Mouse (Mus musculus) cerebellum, adult (tissue): ENCODE data around the gene Msrb3.
A peak's percentile ranks its signal among the peaks of the same experiment; 100 is the strongest.

ENCODE experiments used
- ATAC-seq: cut with Nextera tagmentation; 2 replicates; pipeline ENCODE4 v1.9.2; 2017; ENCODE audit warnings: mild to moderate bottlenecking, moderate library complexity, mixed read lengths; ENCODE audit not compliant: insufficient number of reproducible peaks, low FRiP score, low TSS enrichment

The Msrb3 gene

DNA sequence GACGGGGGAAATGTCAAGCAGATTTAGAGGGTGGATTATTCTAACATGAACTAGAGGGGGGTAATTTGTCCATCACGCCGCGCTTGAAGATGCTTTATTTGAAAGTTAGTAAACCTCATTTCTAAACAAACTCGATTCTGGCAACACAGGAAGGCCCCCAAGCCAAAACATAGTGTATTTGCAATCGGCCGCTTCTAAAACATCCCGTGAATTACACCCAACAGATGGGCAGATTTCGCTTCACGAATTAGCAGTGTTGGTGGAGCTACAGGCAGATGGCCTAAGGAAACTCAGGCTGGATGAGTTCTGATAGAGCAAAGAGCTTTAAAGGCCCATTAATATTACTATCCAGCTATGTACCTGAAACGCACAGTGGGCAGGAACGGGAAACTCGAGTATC lies 1.2 kb upstream of the Msrb3 start:
- ATAC-seq = no peak

DNA sequence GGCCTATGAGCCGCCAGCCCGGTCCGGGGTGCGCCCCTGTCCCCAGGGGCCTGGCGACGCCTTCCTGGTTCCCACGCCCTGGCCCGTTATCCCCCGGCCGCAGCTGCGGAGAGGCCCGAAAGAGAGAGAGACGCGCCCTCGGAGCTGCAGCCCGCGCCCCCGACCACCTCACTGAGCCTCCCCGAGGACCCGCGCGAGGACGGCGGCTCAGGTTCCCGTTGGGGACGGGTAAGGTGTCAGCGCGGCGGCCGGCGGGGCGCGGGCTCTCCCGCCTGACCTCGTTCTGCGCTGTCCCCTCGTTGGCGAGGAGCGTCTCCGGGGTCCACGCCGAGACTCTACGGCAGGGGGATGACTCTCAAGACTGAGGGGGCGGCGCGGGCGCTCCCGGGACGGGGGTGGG lies 544 bp downstream of the Msrb3 start:
- no peak for ATAC-seq

DNA sequence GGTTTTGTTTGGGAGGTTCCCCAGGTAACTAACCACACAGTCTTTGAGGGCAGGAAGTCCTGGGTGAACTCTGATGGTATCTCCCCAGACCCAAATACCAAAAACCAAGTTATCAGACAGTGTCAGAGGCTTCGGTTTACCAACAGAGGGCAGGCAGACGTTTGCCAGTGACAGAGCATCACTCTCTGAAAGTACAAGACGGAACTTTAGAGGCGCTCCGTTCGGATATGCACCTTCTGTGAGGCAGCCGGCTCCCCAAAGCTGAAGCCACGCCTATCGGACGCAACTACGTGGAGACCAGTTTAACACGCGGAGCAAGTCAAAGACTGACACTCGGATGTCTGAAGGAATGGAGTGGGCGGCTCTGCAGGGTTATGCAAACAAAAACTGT lies 3.0 kb downstream of the Msrb3 start:
- ATAC-seq = no peak

DNA sequence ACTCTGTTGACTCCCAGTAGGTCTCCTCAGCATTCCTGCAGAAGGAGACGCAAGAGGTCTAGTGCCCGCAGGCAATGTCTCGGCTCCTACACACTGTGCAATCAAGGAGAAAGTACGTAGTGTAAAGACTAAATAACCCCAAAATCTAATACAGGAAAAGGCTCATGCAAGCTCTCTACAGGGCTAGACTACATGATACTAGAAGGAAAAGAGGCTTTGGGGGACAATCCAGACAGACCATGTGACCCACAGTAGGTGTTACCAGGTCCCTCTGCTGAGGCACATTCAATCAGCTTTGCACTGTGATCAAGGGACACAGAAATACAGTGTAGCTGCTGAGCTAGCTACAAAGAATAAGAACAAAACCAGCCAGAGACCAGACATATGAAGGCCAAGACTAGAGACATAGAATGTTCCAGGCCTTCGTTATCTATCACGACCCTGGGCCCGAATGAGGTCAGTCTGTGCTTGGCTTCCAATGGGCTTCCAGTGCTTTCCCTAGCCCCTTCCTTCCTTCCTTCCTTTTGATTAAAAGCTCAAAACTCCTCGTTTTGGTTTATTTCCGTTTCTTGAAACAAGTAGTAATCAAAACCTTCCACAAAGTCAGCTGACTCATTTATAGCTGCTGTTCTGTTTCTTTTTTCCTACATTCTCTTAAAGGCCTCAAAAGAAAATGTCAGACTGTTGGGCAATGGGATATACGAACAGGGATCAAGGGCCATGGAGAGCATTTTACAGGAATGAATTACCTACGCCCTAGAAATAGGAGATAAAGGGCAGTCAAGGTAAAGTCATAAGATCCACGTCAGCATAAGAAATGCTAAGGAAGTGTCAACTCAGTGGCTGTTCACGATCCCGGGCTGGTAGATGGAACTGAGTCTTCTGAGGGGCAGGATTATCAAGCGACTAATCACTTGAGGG lies 3.7 kb downstream of the Msrb3 start:
- no peak for ATAC-seq

DNA sequence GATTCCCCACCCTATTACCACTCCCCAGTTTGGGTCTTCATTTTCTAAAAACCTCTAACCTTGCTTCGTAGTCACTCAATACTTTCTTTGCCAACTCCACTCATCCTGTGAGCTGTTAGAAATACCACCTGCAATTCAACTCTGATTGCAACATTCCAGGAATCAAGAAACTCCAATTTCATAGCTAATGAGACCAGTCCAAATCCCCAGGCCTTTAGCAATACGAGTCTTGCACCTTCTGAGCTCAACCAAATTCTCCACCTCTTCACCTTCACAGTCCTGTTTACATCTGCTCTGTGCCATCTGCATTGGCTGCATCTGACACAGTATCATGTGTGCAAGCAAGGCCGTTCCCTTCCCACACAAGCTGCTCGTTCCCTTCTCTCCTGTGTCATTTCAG lies 5.0 kb downstream of the Msrb3 start:
- no peak for ATAC-seq

DNA sequence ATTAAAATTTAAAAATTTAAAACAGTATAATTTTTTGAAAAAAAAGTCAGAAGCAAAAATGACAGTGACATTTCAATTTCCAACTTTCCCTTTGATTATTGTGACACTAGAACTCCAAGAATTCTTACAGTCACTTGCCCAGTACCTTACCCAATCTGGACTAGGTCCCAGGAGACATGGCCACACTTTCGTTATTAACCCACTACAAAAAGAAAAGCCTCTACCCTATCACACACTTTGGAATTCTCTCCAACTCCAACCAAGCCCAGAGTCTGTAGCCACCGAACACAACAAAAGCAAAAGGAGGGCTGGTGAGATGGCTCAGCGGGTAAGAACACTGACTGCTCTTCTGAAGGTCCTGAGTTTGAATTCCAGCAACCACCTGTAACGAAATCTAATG lies 7.8 kb downstream of the Msrb3 start:
- ATAC-seq = no peak

DNA sequence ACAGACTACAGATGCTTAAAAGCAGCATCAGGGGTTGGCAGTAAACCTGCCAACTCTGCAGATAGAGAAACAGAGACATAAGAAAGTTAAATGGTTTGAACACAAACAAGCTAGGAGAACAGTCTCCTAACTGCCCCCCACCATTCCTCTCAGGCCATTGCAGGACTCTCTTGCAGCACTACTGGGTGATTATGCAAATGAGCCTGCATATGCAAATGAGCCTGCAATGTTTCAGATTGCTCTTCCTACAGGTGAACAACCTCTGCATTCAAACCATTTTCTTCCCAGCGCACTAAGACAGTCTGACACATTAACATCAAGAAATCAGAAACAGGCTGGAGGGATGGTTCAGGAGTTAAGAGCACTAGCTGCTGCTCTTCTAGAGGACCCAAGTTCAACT lies 8.3 kb downstream of the Msrb3 start:
- no peak for ATAC-seq

DNA sequence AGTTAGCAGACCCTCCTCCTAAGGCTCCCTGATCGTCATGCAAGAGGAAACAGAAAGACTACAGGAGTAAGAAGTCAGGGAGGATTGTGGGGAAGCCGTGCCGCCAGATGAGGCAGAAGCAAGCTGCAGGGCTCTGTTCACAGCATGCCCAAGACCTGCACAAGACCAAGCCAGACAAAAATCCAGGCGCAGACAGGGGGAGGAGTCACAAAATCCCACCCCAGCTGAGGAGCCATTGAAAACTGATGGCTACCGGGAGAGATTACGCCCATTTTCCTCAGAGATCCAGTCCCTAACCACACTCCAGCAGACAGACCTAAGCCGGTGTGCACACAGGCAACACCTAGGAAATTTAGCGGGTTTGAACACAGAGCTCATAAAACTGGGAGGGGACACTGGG lies 10.4 kb downstream of the Msrb3 start:
- no peak for ATAC-seq

DNA sequence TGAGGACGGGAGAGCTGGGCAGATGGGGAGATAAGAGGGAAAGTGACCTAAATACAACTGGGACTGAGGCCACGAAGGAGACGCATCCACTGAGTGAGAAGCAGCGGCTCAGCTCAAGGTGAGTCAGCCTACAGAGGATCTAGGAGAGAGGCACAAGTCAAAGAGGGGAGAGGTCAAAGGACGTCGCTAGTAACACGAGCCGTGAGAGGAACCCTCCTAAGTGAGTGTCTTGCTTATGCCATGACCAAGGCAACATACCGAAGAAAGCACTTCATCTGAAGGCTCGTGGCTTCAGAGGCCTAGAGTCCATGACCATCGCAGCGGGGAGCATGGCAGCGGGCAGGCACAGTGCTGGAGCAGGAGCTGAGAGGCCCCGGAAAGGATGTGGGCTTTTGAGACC lies 14.7 kb downstream of the Msrb3 start:
- no peak for ATAC-seq

DNA sequence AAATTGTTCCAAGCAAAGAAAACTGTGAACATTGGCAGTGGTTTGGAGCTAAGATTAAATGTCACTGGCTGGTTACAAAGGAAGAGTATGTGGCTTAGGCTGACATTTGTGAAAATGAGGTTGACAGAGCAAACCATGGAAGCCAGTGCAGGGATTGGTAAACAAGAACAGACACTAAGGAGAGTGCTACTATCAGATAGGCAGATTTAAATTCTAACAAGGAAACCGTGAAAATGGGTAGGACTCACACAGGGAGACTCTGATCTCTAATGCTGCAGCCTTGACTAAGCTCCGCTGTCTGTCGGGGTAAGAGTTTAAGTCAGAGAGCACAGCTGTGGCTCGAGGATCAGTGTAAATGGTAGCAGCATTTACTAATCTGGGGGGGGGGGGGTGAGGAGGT lies 15.2 kb downstream of the Msrb3 start:
- ATAC-seq = no peak

DNA sequence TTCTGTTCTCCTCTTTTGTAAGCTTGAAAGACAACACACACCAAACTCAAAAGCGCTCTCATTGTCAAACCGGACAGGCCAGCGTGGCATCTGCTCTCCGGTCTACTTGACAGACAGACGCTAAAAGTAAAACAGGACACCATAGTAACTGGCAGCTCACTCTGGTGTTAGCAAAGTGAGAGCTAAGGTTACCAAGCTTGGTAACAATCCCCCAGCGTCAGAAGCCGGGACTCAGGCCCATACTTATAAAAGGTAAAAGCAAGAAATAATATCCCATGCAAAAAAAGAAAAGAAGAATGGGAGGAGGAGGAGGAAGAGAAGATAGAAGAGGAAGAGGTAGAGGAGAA lies 15.9 kb downstream of the Msrb3 start:
- no peak for ATAC-seq

DNA sequence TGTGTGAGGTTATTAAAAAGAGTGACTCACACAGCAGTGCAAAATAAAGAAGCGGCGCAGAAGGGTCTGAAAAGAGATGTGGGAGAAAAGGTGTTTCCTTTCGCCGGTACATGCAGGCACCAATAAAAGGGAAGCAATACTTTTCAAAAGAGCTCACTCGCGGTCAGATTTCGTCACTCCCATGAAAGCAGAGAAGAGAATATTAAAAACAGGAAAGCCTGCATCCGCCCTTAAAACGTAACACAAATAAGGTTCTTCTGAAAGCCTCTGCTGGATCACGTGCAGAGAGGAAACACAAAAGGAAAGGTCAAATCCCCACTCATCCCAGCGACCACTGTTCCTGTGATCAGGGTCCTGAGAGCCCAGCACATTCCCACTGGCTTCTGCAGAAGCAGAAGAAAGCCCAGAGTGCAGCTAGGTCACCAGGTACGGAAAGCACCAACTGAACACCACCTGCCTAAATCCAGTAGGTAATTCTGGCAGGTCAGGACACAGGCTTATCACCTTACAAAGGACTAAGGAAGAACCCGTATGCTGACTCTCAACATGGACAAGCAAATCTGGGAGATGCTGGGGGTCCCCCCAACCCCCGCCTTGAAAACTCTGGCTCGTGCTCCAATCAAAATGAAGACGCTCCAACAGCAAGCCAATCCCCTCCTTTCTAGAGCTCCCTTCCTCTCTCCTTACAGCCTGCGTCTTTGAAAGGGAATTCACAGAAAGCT lies 16.4 kb downstream of the Msrb3 start:
- peak; percentile 58; the same call in 1 of the 2 replicates for ATAC-seq

DNA sequence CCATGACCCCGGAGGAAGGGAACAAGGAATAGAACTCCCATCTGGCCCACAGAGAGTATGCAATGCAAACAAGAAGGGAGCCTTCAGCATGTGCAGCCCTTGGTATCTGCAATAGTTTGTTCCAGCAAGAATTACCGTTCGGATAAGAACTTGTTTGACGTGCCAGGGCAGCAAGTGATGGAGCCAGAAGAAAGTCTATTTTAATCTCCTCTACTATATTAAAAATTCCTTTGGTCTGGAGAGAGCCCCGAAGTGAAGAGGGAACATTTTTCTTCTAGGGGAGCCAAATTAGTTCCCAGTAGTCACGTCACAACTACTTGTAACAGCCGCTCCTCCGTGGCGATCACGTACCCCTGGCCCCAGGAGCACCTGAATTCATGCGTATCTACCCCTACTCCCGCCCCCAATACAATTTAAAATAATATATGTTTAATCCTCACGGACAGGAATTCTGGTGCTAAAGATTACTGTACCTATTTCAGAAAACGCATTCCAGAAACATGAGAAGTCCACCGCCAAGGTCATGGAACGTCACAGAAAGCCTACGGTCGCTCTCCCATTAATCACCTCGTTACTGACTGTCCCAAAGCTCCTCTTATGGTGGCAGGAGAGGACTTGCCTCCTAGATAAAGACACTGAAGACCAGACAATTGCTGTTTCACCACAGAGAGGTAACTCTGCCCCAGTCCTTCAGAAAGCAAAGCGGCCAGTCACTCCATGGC lies 22.2 kb downstream of the Msrb3 start:
- no peak for ATAC-seq

DNA sequence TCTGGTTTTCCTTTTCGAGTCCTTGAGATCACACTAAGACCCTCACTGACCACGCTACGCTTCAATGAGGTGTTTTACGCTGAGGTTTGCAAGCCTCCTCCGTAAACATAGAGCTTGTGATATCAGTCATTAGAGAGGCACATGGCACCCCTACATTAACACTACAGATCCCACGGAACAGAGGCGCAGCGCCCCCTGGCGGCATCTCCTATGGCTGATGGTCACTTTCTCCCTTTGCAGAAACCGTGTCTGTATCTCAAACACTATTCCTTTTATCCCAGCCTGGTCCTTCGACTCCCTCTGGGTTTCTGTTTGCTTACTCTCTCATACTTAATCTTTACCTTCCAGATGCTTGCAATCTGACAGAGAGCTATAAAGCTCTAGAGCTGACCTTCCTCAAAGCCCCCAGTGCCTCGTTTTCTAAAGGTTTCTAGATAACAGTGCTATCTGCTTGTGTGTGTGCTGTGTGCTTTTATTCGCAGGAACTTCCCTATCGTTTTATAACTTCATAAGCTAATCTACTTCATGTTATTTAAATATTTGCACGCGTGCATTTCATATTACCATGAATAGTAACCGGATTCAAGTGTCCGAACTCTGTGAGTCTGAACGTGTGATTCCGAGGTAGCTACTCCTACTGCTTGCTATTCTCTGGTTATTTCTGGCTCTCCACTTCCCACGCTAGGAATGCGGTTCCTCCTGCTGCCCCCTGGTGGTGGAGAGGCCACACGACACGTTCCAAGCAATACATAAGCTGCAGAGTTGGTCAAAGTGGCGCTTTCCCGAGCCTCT lies 23.0 kb downstream of the Msrb3 start:
- peak; percentile 86 for ATAC-seq

DNA sequence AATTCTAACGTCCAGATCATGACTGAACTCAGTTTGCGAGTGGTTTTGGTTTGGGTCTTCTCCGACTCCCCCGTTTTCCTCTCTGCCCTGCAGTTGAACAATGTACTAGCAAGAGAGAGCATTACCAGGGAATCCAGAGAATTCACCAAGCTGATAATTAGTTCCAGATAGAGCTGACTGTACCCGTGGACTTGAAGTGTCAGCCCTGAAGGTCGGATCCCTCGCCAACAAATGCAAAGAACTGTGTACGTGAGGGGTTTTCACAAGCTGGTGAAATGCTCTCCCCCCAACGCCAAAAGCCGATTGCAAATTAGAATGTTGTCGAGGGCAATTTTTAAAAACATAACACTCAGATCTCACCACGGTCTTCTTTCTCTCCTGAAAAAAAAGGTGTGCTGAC lies 24.6 kb downstream of the Msrb3 start:
- no peak for ATAC-seq

DNA sequence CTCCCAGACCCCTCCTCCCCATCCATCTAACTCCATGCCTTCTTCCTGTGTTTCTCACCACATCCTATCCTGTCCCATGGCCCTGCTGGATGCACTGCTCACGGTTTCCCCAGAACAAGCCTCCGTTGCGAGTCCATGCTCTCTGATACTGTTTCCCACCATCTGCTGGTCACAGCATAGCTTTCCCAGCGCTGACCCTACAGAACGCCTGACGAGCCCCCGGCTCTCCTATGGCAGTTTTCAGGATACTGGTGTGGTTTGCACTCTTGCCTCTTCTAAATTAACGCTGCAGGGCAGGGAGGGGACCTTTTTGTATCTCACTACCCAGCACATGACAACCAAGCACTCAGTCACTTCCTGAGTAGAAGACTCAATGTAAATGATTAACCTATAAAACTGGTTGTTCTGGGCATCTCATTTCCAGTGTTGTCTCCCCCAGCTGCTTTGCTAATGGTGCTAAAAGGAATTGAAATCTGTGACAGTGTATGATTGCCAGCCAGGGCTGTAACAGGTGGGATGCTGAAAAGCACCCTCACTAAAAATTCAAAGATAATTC lies 25.2 kb downstream of the Msrb3 start:
- no peak for ATAC-seq

DNA sequence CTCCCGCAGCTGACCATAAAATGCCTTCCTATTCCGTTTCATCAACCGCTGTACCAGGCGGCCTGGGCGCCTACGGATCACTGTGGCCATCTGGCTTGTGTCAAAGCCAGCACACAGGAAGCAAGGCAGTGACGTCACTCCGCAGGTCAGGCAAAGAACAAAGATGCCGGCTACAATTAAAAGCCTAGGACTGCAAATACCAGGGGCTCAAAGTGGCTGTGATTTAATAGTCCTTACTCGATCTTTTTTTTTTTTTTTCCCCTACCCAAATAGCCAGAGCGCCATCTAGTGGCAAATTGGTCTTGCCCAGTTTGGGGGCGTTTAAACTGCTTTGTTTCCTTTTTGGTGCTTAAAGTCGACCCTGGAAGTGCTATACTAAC lies 26.4 kb downstream of the Msrb3 start:
- ATAC-seq = no peak

DNA sequence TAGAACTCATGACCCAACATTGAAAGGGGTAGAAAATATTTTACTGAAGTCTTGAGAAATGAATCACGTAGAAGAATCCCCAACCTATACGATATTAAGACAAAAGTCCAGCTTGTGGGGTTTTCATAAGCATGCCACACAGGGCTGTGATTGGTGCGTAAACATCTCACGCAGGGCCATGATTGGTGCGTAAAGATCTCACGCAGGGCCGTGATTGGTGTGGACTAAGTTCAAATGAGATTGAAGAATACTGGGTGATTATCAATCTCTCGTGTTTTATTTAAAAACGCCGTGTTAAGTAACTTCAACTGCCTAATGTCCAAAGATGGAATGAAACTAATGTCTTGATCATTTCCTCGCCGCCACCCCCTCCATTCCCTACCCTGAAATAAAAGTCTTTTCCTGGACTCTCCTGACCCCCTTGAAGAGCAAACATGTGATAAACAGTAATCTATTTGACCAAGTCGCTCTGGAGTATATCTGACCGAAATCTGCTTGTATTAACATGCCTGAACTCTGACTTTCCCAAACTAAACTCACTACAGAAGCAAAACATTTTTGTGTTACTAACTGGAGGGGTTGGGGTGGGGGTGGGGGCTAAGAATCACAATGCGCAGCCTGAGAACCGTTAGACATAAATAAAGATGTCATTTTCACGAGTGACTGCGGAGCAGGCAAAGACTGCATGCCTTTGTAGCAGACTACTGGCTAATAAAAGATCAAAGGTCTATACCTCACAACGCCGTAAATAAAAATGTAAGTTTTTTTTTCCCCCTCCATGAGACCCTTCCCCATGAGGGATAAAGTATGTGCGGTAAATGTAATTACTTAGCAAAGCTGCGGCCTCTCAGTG lies 27.0 kb downstream of the Msrb3 start:
- ATAC-seq = no peak

DNA sequence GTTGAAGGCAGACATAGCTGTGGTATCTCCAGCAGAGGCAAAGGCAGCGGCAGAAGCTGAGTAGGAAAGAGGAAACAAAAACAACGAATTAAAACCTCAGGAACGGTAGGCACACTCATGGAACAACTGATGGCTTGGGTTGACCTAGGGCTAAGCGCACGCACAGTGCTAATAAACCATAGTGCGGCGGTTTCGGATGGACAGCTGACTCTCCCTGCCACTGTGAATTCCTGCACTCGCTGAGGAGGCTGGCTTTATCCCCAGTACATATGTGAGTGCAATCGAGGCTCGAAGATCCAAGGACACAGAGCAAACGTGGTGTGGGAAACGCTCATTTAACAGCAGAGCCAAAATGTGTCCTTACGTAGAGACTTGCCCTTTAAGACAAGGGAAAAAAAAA lies 27.8 kb downstream of the Msrb3 start:
- no peak for ATAC-seq
